Mouse (Mus musculus) testis, adult 2 months (tissue): ENCODE results near the gene Etv3.

Experiments used
- CTCF ChIP-seq: fragments of 200-500 bp; IDR thresholded peaks from 2 replicates; pipeline ENCODE4 v1.5.1; 2012; ENCODE audit warnings: low read depth, mild to moderate bottlenecking, inconsistent platforms, low read length, moderate library complexity; ENCODE audit not compliant: control insufficient read depth, insufficient read depth, insufficient replicate concordance
- POLR2A ChIP-seq: fragments of 200-500 bp; IDR thresholded peaks from 2 replicates; pipeline ENCODE4 v1.6.1; 2012; ENCODE audit warnings: low read depth, mild to moderate bottlenecking, inconsistent platforms, low read length, moderate library complexity; ENCODE audit not compliant: control insufficient read depth

- TF ChIP-seq POLR2A (no peak), CTCF (no peak)
These were observed 6.8 kb upstream of the Etv3 start for GRCm38 (mm10) chr3:87518425-87518824.
